Comparison of ENCODE assay signal across 8 mouse cellular contexts in the genomic region with DNA sequence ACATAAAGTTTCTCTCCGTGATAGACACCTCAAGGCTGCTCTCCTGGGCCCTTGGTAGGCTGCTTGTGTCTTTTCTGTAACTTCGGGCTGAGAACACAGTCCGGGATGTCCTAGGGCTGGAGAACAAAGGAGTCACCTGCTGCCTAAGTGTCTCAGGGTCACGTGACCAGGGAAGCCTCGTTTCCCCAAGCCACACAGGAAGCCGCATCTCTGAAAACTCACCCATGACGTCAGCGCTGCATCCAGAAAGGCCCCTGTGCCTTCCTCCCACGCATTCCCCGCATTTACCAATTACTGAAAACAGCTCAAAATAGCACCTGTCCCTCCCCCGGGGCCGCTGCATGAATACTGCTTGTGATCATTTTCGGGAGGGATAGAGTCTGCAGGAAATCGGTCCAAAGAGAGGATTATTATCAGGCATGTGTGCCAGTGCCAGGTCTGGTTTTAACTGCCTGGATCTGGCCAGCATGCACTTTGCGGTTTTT.
DNase-seq lines count a peak whose midpoint lies in the region; ATAC-seq lines count a peak whose summit lies in the region.

No protein-coding gene starts in this region.

- no peak overlapping the region for H3K27ac ChIP-seq in forebrain, embryonic 12.5 days
- no peak overlapping the region for H3K27ac ChIP-seq in hindbrain, embryonic 11.5 days (ENCODE audit: low read depth, low read length)

- peaks cover 6% of the 10 kb centered on the region; the same call in 1 of the 2 replicates for H3K27me3 ChIP-seq in forebrain, embryonic 12.5 days
- no peaks in the 10 kb centered on the region for H3K27me3 ChIP-seq in hindbrain, embryonic 11.5 days (ENCODE audit: control insufficient read depth, insufficient read depth, low read length)

- no peaks in the 10 kb centered on the region for H3K9me3 ChIP-seq in forebrain, embryonic 12.5 days
- H3K9me3 ChIP-seq in hindbrain, embryonic 11.5 days (ENCODE audit: control insufficient read depth, low read length) = no peaks in the 10 kb centered on the region

- no peak overlapping the region for H3K9ac ChIP-seq in forebrain, embryonic 12.5 days
- no peak overlapping the region for H3K9ac ChIP-seq in hindbrain, embryonic 11.5 days (ENCODE audit: low read depth, low read length)

- intact Hi-C loops in left cerebral cortex, postnatal 14 days (cut with DNase I) = no loop called here

- peak; percentile 75 for DNase-seq in layer of hippocampus, adult 11-12 months (ENCODE audit: low spot score)
- DNase-seq in layer of hippocampus, adult 9-10 months (ENCODE audit: low spot score) = no peak
- DNase-seq in adrenal gland, postnatal 14 days = peak; percentile 53
- peak; percentile 42 for DNase-seq in hindbrain, embryonic 11.5 days (ENCODE audit: low spot score)
- DNase-seq in left cerebral cortex, postnatal 14 days (ENCODE audit: low spot score in 2 of 2) = peak; percentile 81 to 82
- DNase-seq in right cerebral cortex, postnatal 14 days = peak; percentile 63
- no peak for DNase-seq in c-Kit-positive CD71-positive TER-119-positive erythroid progenitor cells, embryonic 14.5 days (ENCODE audit: low spot score)

- no peak overlapping the region for H3K4me3 ChIP-seq in forebrain, embryonic 12.5 days (replicated peaks)
- no peak overlapping the region for H3K4me3 ChIP-seq in hindbrain, embryonic 11.5 days (ENCODE audit: low read depth, low read length)

- H3K36me3 ChIP-seq in forebrain, embryonic 12.5 days (replicated peaks) = no peaks in the 10 kb centered on the region
- H3K36me3 ChIP-seq in hindbrain, embryonic 11.5 days (ENCODE audit: control insufficient read depth, insufficient read depth, low read length) = no peaks in the 10 kb centered on the region

- peak overlapping the region; percentile 30 for H3K4me2 ChIP-seq in forebrain, embryonic 12.5 days
- no peak overlapping the region for H3K4me2 ChIP-seq in hindbrain, embryonic 11.5 days (replicated peaks; ENCODE audit: low read depth, low read length)

- 0 out of 2 replicates have a peak, but pooled peaks have one; percentile 36 for ATAC-seq in forebrain, embryonic 12.5 days (ENCODE audit: low FRiP score)
- ATAC-seq in hindbrain, embryonic 11.5 days (ENCODE audit: low FRiP score) = no peak

- peaks cover 20% of the 10 kb centered on the region for H3K4me1 ChIP-seq in forebrain, embryonic 12.5 days
- no peaks in the 10 kb centered on the region for H3K4me1 ChIP-seq in hindbrain, embryonic 11.5 days (replicated peaks; ENCODE audit: control insufficient read depth, insufficient read depth, low read length)

- 33% methylated on average over 15 of the region's 15 CpGs for WGBS in forebrain, embryonic 12.5 days
- WGBS in hindbrain, embryonic 11.5 days = 47% methylated on average over 15 of the region's 15 CpGs

Comparison
In these comparisons a context has a peak if more than half of its experiments do, and no peak if none do; other contexts are left out.
1. DNase-seq: peak in layer of hippocampus, adult 11-12 months (single experiment), adrenal gland, postnatal 14 days (single experiment), hindbrain, embryonic 11.5 days (single experiment), left cerebral cortex, postnatal 14 days (2 of 2) and right cerebral cortex, postnatal 14 days (single experiment); none in layer of hippocampus, adult 9-10 months (single experiment) and c-Kit-positive CD71-positive TER-119-positive erythroid progenitor cells, embryonic 14.5 days (single experiment).